Mouse (Mus musculus) heart, embryonic 11.5 days (tissue): ENCODE measurements around the gene Alkbh6. TPM values are rescaled to one million over a fixed set of nuclear protein-coding genes. Genes with fewer than 3 reads are reported as not detected.
A peak's percentile ranks its signal among the peaks of the same experiment; 100 is the strongest.

Experiments
- ATAC-seq: fragments of 200-750 bp; cut with Nextera tagmentation; replicated peaks from 2 replicates; pipeline ENCODE4 v1.8.0; 2017; ENCODE audit warnings: moderate library complexity; ENCODE audit not compliant: insufficient number of reproducible peaks, low FRiP score, low TSS enrichment
- H3K27ac ChIP-seq: fragments of 300-500 bp; sonication (generic); 2 replicates; pipeline ENCODE4 v1.5.1; 2014; ENCODE audit warnings: mild to moderate bottlenecking, low read depth, low read length
- H3K27me3 ChIP-seq: fragments of 300-500 bp; sonication (generic); 2 replicates; pipeline ENCODE4 v1.6.1; 2014; ENCODE audit warnings: mild to moderate bottlenecking, low read length, mixed read lengths; ENCODE audit not compliant: control insufficient read depth, insufficient read depth
- H3K36me3 ChIP-seq: fragments of 300-500 bp; sonication (generic); 2 replicates; pipeline ENCODE4 v1.6.1; 2014; ENCODE audit warnings: mild to moderate bottlenecking, low read length, moderate library complexity, mixed read lengths; ENCODE audit not compliant: control insufficient read depth, insufficient read depth
- H3K4me1 ChIP-seq: fragments of 300-500 bp; sonication (generic); 2 replicates; pipeline ENCODE4 v1.6.1; 2014; ENCODE audit warnings: low read length; ENCODE audit not compliant: control insufficient read depth, insufficient read depth
- H3K4me2 ChIP-seq: fragments of 300-500 bp; sonication (generic); 2 replicates; pipeline ENCODE4 v1.6.1; 2014; ENCODE audit warnings: mild to moderate bottlenecking, moderate library complexity
- H3K4me3 ChIP-seq: fragments of 300-500 bp; sonication (generic); 2 replicates; pipeline ENCODE4 v1.5.1; 2014; ENCODE audit warnings: low read depth, low read length
- H3K9ac ChIP-seq: fragments of 300-500 bp; sonication (generic); 2 replicates; pipeline ENCODE4 v1.6.1; 2014; ENCODE audit warnings: mild to moderate bottlenecking, low read depth, low read length, moderate library complexity
- H3K9me3 ChIP-seq: fragments of 300-500 bp; sonication (generic); replicated peaks from 2 replicates; pipeline ENCODE4 v1.6.1; 2016; ENCODE audit warnings: low read length; ENCODE audit not compliant: control insufficient read depth
- WGBS: fragments of 180-500 bp; shearing (Covaris S2); extraction: QIAGEN DNeasy Blood & Tissue Kit; methylation state at CpG from one replicate; pipeline ENCODE4 v1.1.7; 2014; ENCODE audit not compliant: insufficient replicate concordance; 5-methylcytosine and 5-hydroxymethylcytosine counted together
- polyA plus RNA-seq: library from polyadenylated mRNA; unstranded; fragments of >200 nt; fragmentation: Nextera tagmentation; extraction: Ambion mirVana; gene quantifications from 2 replicates; pipeline ENCODE4 v1.2.1, GENCODE M21; 2014

Gene Alkbh6
- polyA plus RNA-seq, 1 experiment from 2014 or later: 66.1 TPM

DNA sequence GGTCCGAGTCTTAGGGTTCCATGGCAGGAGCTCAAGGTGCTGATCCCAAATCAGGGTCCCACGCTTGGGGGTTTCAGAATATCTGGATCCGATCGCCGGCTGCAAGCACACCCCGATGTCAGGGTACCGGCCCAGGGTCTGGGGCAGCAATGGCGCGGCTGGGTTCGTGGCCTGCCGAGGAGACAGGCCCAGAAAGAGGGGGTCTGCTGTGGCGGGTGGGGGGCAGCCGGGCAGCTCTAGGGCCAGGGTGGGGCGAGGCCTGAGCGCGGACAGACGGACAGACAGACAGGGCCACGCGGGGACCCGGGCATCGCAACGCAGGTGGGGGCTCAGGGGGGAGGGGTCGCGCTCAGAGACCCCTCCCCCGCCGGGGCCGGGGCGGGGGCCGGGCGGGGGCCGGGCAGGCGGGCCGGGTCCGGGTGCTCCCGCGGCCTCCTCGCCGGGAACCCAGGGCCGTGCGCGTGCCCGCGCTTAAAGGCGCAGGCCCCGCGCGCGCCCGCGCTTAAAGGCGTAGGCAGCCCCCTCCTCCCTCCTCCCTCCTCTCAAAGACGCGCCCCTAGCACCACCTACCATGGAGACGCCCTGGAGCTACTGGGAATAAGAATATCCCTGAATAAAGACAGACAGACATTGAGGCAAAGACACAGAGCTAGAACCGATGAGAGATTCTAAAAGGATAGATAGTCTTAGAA, 54.3 kb downstream of the Alkbh6 start, which contains the start of gene Lrfn3:
Gene Lrfn3 (minus strand): TSS at position 121 of the 692 bp plus-strand sequence.
- H3K36me3 ChIP-seq: no peaks in the 10 kb centered on the region; the same call in 1 of the 2 replicates
- no peak for ATAC-seq
- H3K27me3 ChIP-seq: peaks cover 26% of the 10 kb centered on the region
- H3K27ac ChIP-seq: no peak within 1 kb of the TSS
- H3K4me3 ChIP-seq: peak within 1 kb of the TSS; percentile 65
- no peaks in the 10 kb centered on the region; the same call in 1 of the 2 replicates for H3K4me1 ChIP-seq
- 1% methylated on average over 38 of the region's 55 CpGs for WGBS
- H3K9ac ChIP-seq: peak within 1 kb of the TSS; percentile 83
- H3K4me2 ChIP-seq: peak within 1 kb of the TSS; percentile 88
- H3K9me3 ChIP-seq: no peaks in the 10 kb centered on the region

- peaks cover 26% of the 10 kb centered on the region for H3K27me3 ChIP-seq
These were observed 54.8 kb downstream of the Alkbh6 start for GRCm38 (mm10) chr7:30363344-30363738.

More at GRCm38 (mm10) chr7:30363344-30363738, 54.8 kb downstream of the Alkbh6 start:
- Histone ChIP-seq H3K9ac (peak overlapping the region; percentile 83), H3K4me1 (no peaks in the 10 kb centered on the region; the same call in 1 of the 2 replicates), H3K36me3 (no peaks in the 10 kb centered on the region; the same call in 1 of the 2 replicates), H3K4me2 (peak overlapping the region; percentile 88), H3K27ac (no peak overlapping the region), H3K9me3 (no peaks in the 10 kb centered on the region), H3K4me3 (peak overlapping the region; percentile 65)
- no peak for ATAC-seq
- 62% methylated on average over 6 of the region's 6 CpGs for WGBS

Other genes with a start within 250 kb of the Alkbh6 start
- gene Zfp82, start 235.8 kb upstream of the Alkbh6 start, polyA plus RNA-seq: 4.1 TPM in 2 replicates
- 0.26 and 0.96 TPM in 2 replicates for gene Gm26920, start 218.3 kb upstream of the Alkbh6 start, polyA plus RNA-seq
- 7.4 and 8.1 TPM in 2 replicates for gene Zfp566, start 218.2 kb upstream of the Alkbh6 start, polyA plus RNA-seq
- gene Zfp260, start 213.9 kb upstream of the Alkbh6 start, polyA plus RNA-seq: 87.2 and 96.0 TPM in 2 replicates
- gene Zfp382, start 186.8 kb upstream of the Alkbh6 start, polyA plus RNA-seq: 5.3 and 5.8 TPM in 2 replicates
- gene Zfp146, start 139.0 kb upstream of the Alkbh6 start, polyA plus RNA-seq: 6.6 and 10.4 TPM in 2 replicates
- gene Cox7a1, start 124.6 kb upstream of the Alkbh6 start, polyA plus RNA-seq: 309 and 324 TPM in 2 replicates
- 64.6 and 71.7 TPM in 2 replicates for gene Capns1, start 109.9 kb upstream of the Alkbh6 start, polyA plus RNA-seq
- 120 and 126 TPM in 2 replicates for gene Polr2i, start 76.8 kb upstream of the Alkbh6 start, polyA plus RNA-seq
- 184 and 185 TPM in 2 replicates for gene Tbcb, start 76.4 kb upstream of the Alkbh6 start, polyA plus RNA-seq
- gene Ovol3, start 73.0 kb upstream of the Alkbh6 start, polyA plus RNA-seq: not detected in 2 replicates
- gene Thap8, start 28.6 kb upstream of the Alkbh6 start, polyA plus RNA-seq: 0.20 and 0.38 TPM in 2 replicates
- gene Wdr62, start 28.3 kb upstream of the Alkbh6 start, polyA plus RNA-seq: 7.7 and 9.9 TPM in 2 replicates
- gene Clip3, start 17.0 kb upstream of the Alkbh6 start, polyA plus RNA-seq: 18.6 and 22.1 TPM in 2 replicates
- 18.1 and 20.0 TPM in 2 replicates for gene Syne4, start 6.1 kb downstream of the Alkbh6 start, polyA plus RNA-seq
- gene E130208F15Rik, start 13.0 kb downstream of the Alkbh6 start, polyA plus RNA-seq: not detected in 2 replicates
- gene Sdhaf1, start 15.2 kb downstream of the Alkbh6 start, polyA plus RNA-seq: 14.6 and 16.6 TPM in 2 replicates
- gene Lrfn3, start 54.1 kb downstream of the Alkbh6 start, polyA plus RNA-seq: 1.4 and 1.5 TPM in 2 replicates
- 8.9 and 9.2 TPM in 2 replicates for gene Tyrobp, start 105.0 kb downstream of the Alkbh6 start, polyA plus RNA-seq
- 0.53 and 0.99 TPM in 2 replicates for gene Hcst, start 111.1 kb downstream of the Alkbh6 start, polyA plus RNA-seq
- gene Nfkbid, start 113.0 kb downstream of the Alkbh6 start, polyA plus RNA-seq: 1.0 and 1.4 TPM in 2 replicates
- 34.9 and 37.8 TPM in 2 replicates for gene Aplp1, start 136.8 kb downstream of the Alkbh6 start, polyA plus RNA-seq
- gene Kirrel2, start 149.0 kb downstream of the Alkbh6 start, polyA plus RNA-seq: 1.5 and 3.7 TPM in 2 replicates
- gene Nphs1, start 149.6 kb downstream of the Alkbh6 start, polyA plus RNA-seq: 0.10 and 0.37 TPM in 2 replicates
- gene Prodh2, start 184.9 kb downstream of the Alkbh6 start, polyA plus RNA-seq: 0.37 TPM in 1 of 2 replicates, not detected in the other
- gene Arhgap33, start 226.3 kb downstream of the Alkbh6 start, polyA plus RNA-seq: 6.0 and 7.2 TPM in 2 replicates
- 10.7 and 12.5 TPM in 2 replicates for gene Hspb6, start 243.5 kb downstream of the Alkbh6 start, polyA plus RNA-seq
- gene Proser3, start 243.6 kb downstream of the Alkbh6 start, polyA plus RNA-seq: 10.3 and 12.7 TPM in 2 replicates